Mouse (Mus musculus) monocyte, adult 2 months (primary cell): ENCODE data around the gene Rxra.

Experiments
- DNase-seq, 2 experiments: peaks; one replicate each; pipeline ENCODE4 v3.0.0; 2022; ENCODE audit warnings: low spot score in 2 of 2, low read depth in 1 of 2

Rxra gene

DNA sequence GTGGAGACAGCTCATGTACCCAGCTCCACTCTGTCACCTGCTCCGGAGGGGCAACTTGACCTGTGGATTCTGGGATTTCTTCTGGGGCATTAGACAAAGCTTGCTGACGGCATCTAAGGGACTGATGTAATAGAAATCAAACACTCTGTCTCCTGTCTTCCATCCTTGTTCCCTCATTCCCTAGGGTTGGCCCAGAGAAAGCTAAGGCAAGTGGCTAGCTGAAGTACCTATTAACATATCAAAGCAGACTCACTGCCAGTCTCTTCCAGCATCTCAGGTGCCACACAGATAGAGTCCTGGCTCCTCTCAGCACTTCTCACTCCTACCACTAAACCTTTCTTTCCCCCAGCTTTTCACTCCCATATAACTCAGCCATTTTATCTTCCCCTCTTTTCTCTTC is 124.8 kb downstream of the Rxra start:
- no peak for DNase-seq

DNA sequence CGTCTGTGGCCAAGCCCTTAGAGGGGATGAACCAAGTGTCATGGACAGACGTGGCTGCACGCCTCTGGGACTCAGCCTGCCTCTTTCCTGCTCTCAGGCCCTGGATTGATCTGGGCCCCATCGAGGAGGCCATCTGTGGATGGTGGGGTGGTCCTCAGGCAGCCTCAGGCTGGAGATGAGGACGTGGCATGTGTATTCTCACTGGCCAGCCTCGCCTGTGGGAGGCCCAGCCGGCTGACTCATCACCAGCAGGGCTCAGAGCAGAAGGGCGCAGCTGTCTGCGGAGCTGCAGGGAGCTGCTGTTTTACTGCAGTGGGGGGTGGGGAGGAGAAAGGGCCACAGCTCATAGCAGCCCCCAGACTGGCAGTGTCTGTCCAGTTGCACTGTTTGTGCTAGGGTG is 126.3 kb downstream of the Rxra start:
- DNase-seq = no peak

DNA sequence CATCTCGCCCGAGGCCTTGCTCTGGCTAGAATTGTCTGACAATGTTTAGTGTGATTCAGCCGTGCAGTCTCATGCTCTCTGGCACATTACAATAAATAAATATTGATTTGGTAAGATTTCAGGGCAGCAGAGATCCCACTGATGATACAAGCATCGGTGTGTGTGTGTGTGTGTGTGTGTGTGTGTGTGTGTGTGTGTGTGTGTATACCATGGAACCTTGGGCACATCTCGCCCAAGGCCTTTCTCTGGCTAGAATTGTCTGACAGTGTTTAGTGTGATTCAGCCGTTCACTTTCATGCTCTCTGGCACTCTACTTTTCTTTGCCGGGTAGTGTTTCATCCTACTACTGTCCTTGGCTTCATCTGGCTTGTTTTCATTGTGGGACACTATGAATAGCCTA is 130.5 kb downstream of the Rxra start:
- no peak for DNase-seq

DNA sequence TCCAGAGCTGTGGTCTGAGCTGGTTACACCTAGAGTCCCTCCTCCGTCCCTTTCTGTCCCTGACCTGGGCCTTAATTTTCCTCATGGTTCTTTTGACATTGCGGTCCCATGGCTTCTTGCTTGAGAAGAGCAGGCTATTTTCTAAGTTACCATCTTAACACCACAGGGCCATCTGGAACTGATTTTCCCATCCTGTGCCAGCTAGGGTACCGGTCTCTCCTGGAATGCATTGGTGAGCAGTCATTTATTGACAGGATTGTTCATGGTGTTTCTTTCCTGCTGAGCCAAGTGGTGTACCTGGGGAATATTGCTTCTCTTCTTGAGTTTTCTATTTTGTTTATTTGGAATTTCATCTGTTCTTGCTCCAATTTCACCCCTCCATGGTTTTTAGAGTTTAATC is 131.4 kb downstream of the Rxra start:
- DNase-seq = no peak

DNA sequence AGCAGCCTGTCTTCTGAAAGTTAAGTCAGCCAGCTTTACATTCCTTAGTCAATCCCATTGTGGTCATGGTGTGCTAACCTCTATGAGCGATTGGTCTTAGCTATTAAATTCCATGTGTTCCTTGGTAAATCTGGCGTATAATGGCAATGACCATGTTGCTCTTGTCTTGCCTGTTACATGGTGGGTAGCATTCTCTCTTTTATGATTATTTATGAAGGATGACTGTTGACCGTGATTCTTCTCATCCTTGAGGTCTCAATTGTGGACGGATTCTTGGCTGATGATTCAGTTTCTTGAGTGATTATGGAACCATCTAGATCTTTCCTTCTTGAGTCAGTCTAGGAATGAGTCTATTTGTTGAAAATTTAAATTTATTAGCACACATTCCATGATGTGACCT is 133.7 kb downstream of the Rxra start:
- DNase-seq = no peak
